Mouse (Mus musculus) left cerebral cortex, adult 11 months (tissue): ENCODE measurements around the gene 4833420G17Rik.
"Not testable (repeated sequence)": the region's sequence is repeated elsewhere in the genome, so short reads cannot be mapped to it uniquely, and the experiment has no call there.

ENCODE experiments used
- DNase-seq: peaks from one replicate; pipeline ENCODE4 v3.0.0; 2022; ENCODE audit warnings: low spot score

4833420G17Rik gene

DNA sequence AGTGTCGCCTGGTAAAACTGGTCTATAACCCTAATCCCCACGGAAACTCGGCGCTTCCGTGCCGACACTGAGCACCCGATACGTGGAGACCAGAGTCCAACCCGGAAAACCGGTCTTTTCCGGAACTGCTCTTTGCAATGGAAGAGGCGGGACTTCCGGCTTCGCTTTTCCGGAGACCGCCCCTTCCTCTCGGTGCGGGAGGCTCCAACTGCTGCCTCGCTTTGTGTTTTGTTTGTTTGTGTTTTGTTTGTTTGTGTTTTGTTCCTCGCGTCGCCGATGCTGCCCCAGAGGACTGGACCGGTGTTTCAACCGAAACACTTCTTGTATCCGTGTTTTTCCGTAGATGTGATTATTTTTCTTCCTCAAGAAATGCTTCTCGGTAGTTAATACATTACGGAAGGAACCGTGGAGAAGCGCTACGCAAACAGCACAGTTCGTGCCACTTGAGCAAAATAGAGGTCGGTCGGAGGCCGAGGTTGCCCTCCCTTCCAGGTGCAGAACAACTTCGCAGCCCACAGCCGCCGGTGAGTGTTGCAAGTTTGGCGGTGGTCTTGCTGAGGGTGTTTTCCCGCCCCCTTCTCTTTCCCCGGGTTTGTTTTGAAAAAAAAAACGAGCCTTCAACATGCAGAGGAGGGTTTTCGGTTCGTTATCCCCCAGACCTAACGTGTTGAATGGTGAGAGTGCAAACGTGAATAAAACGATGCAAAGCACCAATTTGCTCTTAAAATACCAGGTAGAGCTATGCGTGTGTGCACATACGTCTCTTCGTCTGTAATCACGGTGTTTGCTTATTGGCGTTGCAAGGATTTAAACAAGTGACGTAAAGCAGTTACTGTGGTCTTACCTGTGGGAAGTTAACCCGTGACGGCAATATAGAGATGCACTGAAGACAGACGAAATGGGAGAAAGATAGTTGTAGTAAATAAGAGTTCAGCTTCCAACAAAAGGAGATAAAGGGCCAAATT lies at the start of gene 4833420G17Rik:
TSS of gene 4833420G17Rik (plus strand) at position 173 of the 965 bp plus-strand sequence.
- peak; percentile 78 for DNase-seq

DNA sequence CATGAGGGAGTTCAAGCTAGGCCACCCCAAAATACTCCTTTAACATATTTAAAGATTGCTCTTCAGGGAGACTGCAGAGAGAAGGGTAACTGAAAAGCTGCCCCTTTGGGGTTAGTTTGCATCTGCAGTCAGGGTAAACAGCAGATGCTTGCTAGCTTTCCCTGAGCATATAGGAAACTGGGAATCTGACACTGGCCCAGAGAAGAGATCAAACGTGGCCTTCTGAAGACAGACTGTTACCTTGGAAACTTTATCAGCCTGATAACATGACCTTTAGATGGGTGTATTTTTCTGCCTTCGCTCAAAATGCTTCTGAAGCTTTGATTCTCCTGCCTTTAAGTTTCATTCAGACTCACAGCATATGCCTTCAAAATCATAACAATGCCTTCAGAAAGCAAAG lies 49.5 kb upstream of the 4833420G17Rik start:
- DNase-seq, result no peak

DNA sequence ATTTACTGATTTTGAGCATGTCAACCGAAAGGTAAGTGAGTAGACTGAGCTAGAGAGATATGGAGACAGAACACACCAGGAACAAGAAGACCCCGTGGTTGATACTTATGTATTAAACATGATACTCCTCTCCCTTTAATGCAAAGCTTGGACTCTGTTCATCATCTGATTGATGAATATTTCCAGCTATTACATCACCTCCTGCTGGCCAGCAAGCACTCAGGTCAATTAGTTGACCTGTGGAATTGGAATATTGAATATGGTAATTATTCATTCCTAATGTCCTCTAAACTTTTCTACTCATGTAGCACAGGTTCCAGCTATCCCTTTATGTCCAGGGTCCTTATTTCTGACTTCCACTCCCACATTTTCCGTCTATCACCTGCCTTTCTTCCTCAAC lies 44.1 kb upstream of the 4833420G17Rik start:
- DNase-seq, result no peak

DNA sequence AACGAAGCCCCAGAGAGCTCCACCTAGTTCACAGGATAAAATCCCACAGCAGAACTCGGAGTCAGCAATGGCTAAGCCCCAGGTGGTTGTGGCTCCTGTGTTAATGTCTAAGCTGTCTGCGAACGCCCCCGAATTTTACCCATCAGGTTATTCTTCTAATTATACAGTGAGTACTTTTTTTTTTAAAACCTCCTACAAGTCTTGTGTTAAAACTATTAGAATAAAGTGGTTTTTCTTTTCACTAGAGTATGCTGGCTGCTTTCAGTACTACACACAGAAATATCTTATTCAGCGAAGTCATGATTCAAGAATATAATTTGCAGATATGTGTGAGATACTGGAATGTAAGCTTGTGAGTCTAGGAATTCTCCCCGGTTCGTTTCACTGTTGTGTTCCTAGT lies 32.4 kb upstream of the 4833420G17Rik start:
- DNase-seq, result no peak

DNA sequence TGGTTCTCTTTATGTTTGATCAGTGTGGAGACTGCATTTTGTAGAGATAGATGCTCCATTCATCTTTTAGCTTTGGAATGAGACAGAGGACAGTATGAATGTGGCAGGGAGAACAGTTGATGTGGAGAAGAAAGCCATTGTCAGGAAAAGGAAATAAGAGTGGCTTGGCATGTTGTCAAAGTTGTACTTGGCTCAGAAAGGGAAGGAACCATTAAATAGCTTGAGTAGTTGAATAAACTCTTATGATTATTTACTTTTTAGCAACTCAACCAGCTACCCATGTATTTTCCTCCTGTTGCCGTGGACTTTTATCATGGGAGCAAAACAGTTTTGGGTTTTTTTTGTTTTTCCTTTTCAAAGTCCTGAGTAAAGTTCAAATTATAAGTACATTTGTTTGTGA lies 30.5 kb upstream of the 4833420G17Rik start:
- no peak for DNase-seq

DNA sequence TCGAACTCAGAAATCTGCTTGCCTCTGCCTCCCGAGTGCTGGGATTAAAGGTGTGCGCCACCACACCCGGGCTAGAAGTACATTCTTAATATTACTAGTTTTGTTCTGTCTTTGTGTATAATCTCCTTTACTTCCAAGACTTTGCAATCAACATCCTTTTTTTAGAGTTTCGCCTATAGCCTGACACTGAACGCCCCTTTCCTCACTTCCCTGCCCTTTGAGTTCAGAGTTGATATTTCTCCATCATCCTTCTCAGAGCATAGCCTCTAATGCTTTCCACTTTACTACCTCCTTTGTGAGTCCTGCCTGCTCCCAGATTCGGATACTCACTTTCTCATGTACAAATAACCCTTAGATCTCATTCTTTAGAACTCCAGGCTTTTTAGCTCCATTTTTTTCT lies 28.2 kb upstream of the 4833420G17Rik start:
- DNase-seq, result no peak

DNA sequence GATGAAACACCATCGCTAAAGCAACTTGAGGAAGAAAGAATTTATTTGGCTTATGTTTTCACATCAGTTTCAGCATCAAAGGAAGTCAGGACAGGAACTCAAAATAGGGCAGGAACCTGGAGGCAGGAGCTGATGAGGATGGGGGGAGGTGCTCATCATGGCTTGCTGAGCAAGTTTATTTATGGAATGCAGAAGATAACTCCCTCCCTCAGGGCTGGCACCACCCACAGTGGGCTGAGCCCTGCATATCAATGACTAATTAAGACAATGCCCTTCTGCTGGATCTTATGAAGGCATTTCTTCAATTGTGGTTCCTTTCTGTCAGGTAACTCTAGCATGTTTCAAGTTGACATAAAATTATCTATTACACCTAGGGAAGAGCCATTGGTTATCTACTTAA lies 20.3 kb upstream of the 4833420G17Rik start:
- no peak for DNase-seq

DNA sequence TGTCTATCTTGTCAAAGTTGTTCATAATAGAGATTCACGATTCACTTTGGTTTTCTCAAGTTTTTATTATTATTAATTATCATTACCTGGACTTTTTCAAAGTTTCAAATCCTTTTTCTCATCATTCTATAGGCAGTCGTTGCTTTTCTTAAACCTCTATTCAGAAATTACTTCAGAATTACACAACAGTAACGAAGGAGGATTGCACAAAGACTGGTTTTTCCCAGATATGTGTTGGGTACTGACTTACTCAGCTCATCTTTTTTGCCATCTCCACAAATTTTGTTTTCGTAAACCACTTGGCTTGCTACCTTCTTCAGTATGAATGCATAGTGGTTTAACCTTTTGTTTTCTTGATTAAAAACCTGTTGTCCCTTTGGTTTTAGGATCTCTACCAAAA lies 9.0 kb upstream of the 4833420G17Rik start:
- DNase-seq, result no peak

DNA sequence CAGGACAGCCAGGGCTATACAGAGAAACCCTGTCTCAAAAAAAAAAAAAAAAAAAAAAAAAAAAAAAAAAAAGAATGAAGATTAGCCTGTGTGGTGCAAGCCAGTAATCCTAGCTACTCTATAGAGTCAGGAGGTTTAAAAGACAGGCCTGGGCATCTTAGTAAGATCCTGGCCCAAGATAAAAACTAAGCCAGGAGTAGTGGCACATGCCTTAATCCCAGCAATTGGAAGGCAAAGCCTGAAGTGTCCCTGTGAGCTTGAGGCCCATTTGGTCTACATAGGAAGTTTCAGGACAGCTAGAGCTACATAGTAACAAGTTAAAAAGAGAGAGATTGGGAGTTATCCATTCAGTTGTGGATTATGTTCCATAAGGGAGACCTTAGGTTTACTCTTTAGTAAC lies 7.5 kb upstream of the 4833420G17Rik start:
- no peak for DNase-seq

DNA sequence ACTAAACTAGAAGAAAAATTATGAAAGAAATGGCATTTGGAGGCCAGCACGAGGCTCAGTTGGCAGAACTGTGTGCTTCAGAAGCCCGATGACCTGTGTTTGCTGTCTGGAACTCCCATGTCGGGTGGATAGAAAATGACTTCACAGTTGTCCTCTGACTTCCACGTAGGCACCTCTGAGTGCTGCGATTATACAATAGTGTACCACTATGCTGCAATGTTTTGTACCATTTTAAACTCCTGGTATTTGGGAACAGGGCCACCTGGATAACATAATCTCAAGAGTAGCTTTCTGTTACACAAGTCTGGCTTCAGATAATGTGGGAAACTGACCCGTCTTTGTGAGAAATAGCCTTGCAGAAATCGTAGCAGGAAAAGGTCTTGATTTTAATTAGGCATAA lies 6.2 kb upstream of the 4833420G17Rik start:
- DNase-seq, result no peak

DNA sequence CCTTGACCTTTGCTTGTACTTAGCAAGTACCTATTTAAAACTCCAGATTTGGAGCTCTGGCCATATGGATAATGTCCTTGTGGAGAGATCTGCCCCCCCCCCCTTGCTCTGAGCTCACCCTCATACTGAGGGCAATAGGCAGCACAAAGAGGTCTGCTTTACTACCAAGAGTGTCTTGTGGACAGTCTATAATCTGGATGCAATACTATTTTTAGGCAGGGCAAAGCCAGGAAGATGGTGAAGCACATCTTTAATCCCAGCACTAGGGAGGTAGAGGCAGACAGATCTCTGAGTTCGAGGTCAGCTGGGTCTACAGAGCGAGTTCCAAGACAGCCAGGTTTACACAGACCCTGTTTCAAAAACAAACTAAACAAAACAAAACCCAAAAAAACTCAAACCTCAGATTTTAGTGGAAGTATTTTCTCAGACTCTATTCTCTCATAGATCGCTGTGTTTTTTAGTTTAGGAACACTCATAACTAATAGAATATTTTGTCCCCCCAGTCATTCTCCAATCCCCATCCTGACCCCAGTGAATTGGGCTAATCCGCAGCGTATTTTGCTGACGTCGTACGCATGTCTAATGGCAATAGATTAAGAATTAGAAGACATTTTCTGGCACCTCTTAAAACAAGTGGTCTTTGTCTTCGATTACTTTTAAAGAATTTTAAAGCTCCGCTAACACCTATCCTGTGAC lies 520 bp upstream of the 4833420G17Rik start:
- no peak for DNase-seq

DNA sequence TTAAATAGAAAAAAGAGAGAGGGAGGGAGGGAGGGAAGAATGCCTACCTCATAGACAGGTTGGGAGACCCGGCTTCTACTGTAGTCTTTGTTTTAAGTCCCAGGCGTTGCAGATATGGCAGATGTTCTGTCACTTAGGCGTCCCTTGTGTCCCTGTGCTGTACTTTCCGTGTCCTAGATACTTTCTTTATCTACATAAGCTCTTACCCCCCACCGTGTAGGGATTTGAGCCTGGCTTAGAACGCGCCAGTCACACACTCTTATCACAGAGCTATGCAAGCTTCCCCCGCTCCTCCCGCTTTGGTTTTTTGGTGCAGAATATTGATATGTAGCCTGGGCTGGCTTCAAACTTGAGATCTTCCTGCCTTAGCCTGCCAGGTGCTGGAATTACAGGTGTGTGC lies 14.1 kb downstream of the 4833420G17Rik start:
- DNase-seq, result no peak

DNA sequence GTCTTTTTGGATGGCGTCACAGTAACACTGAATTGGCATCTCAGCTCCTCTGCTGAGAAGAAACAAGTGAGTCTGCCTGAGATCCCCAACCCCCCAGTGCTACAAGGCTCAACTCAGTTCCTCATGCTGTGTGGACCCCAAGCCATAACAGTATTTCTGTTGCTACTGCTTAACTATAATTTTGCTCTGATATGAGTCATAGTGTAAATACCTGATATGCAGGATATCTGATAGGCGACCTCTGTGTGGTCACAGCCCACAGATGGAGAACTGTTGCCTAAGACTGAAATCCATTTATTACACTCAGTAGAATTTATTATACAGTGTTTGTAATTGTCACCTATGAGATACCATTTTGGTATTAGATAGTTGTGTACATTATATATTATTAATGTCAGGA lies 15.2 kb downstream of the 4833420G17Rik start:
- DNase-seq, result no peak

DNA sequence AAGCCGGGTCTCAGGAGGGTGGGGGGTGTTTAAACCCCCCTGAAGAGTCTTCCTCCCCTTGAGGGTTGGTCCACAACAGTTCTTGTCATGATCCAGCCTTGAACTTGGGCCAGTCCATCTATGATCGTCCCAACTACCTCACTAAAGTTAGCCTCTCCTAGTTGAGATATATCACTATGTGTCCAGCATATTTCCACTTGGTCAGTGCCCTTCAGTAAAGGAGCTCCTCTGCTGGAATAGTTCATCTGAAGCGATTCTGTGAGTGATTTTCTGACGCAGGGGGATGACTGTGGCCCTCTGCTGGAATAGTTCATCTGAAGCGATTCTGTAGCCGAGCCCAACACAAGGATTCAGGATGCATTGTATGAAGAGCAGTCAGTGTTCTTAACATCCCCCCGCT lies 24.8 kb downstream of the 4833420G17Rik start:
- DNase-seq, result no peak

DNA sequence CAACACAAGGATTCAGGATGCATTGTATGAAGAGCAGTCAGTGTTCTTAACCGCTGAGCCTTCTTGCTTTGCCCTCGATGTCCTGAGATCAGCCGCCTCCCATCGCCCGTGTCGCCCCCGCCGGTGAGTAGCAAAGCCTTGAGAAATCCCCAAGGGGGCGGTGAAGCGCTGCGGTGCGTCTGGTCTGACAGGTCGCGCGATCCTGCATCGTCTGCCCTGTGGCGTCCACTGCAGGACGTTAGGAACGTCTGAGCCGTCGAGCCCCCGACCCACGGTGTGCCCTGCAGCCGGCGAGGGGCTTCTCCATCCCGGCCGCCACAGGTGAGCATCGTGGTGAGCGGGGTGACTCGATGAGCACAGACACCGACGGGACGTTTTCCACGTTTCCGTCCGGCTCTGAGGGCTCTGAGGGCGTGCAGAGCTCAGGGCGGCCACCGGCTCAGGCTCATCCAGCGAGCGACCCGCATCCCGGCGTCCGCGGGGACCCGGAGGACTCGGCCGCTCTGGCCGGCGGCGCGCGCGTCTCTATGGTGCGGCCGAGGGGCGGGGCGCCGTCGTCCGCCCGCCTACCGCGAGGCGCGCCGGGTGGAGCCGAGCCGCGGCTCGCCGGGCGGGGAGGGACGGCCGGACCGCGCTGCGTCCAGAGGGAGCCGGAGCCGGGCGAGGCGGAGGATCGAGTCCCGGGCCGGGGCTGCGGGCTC lies 25.5 kb downstream of the 4833420G17Rik start, which contains the start of the genes Tmem267 and 3110070M22Rik:
TSS of gene Tmem267 (plus strand) at position 160 of the 701 bp plus-strand sequence.
TSS of gene 3110070M22Rik (minus strand) at position 504 of the 701 bp plus-strand sequence.
- peak; percentile 69 for DNase-seq

DNA sequence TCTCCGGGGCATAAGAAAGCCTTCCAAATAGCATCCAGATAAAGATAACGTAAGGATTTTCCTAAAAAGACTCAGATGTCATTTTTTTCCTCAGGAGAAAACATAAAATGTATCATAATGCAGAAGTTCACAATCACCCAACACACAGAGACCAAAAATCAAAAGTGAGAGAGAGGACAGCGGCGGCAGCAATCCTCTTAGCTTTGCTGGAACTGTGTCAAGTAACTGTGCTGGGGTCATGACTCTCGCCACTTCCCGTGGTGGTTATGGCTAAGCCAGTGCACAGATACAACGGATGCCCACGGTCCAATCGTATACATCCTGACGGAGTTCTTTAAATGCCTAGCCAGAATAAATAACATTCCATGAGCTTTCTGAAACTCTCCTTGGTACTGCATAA lies 29.5 kb downstream of the 4833420G17Rik start:
- DNase-seq, result not testable (repeated sequence)

DNA sequence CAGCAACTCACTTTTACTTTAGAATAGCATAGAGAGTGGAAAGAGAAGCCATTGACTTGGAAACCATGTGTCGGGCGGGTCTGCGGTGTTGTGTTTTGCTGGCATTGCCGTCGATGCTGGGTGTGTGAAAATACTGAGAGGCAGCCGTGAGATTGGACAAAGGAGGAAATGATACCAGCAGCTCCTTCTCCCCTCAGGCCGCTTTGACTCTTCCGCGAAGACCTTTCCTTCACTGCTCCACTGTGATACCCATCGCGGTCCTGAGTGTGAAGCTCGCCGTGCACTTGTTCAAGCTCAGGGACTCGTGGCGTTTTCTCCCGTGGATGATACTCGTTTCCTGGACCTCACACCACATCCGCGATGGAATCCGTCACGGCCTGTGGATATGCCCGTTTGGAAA lies 32.4 kb downstream of the 4833420G17Rik start:
- DNase-seq, result not testable (repeated sequence)
